ENCODE assay signal across 11 mouse cellular contexts in genomic region chr12:85959822-85960501, GRCm38 (mm10).
A peak's percentile ranks its signal among the peaks of the same experiment; 100 is the strongest.
DNase-seq lines count a peak whose midpoint lies in the region; ATAC-seq and TF ChIP-seq lines count a peak whose summit lies in the region.
"Had no signal": no experiment of that assay in that cellular context is flagged by ENCODE, and none has a peak within 500 bp of the region (broad histone marks: within the 10 kb centered on the region; RNA-seq: fewer than 3 reads in every experiment).

No protein-coding gene starts in this region.

- H3K36me3 ChIP-seq in limb, embryonic 11.5 days (ENCODE audit: control insufficient read depth, insufficient read depth, low read length), result no peaks in the 10 kb centered on the region

- H3K4me3 ChIP-seq in embryonic fibroblast, embryonic 13.5 days (ENCODE audit: insufficient read depth, low read length), result 0 out of 2 replicates have a peak overlapping the region, but pooled peaks have one; percentile 2
- H3K4me3 ChIP-seq in limb, embryonic 11.5 days (ENCODE audit: low read depth, low read length), result no peak overlapping the region
- H3K4me3 ChIP-seq: liver, embryonic 15.5 days had no signal

- peak; percentile 36; the same call in 1 of the 2 replicates for TF ChIP-seq POLR2A in embryonic fibroblast, embryonic 13.5 days (IDR thresholded peaks at IDR 0.05; ENCODE audit: low read depth, low read length)

- H3K9me3 ChIP-seq in limb, embryonic 11.5 days (ENCODE audit: control insufficient read depth, low read length), result no peaks in the 10 kb centered on the region
- H3K9me3 ChIP-seq: liver, embryonic 15.5 days had no signal

- H3K9ac ChIP-seq in limb, embryonic 11.5 days (ENCODE audit: low read length), result no peak overlapping the region
- H3K9ac ChIP-seq: liver, embryonic 15.5 days had no signal

- DNase-seq in embryo, embryonic 10 days (ENCODE audit: low spot score), result peak; percentile 11
- no peak for DNase-seq in embryo, embryonic 9.5 days (ENCODE audit: extremely low spot score)
- DNase-seq in left cerebral cortex, adult 18-20 months (ENCODE audit: low spot score in 2 of 2), result peak; percentile 40 to 43
- DNase-seq in left cerebral cortex, postnatal 4 days, result no peak
- peak; percentile 63 for DNase-seq in limb, embryonic 11.5 days (ENCODE audit: low spot score)
- DNase-seq in liver, result no peak
- no peak for DNase-seq in cerebellum, adult 11-12 months
- DNase-seq: B cell, adult 2 months; cerebellum, postnatal 14 days had no signal

- H3K27ac ChIP-seq in embryonic fibroblast, embryonic 13.5 days (ENCODE audit: insufficient read depth, low read length), result peak overlapping the region; percentile 94
- peak overlapping the region; percentile 85 for H3K27ac ChIP-seq in limb, embryonic 11.5 days (replicated peaks; ENCODE audit: low read depth, low read length)
- H3K27ac ChIP-seq: liver, embryonic 15.5 days had no signal

- H3K4me1 ChIP-seq in embryonic fibroblast, embryonic 13.5 days (ENCODE audit: control insufficient read depth, insufficient read depth, low read length), result peaks cover 27% of the 10 kb centered on the region
- peaks cover 30% of the 10 kb centered on the region for H3K4me1 ChIP-seq in limb, embryonic 11.5 days (ENCODE audit: control insufficient read depth, insufficient read depth, low read length)

- no peaks in the 10 kb centered on the region for H3K27me3 ChIP-seq in limb, embryonic 11.5 days (ENCODE audit: control insufficient read depth, insufficient read depth, low read length)
- H3K27me3 ChIP-seq: liver, embryonic 15.5 days had no signal

- H3K4me2 ChIP-seq in limb, embryonic 11.5 days (ENCODE audit: low read depth, severe bottlenecking), result no peak overlapping the region
- H3K4me2 ChIP-seq: liver, embryonic 15.5 days had no signal

- WGBS in limb, embryonic 11.5 days, result 27% methylated on average over 10 of the region's 10 CpGs

- intact Hi-C loops in left cerebral cortex, postnatal 4 days (cut with DNase I), result loop anchor here (5.0 kb wide), 1 partner anchor 117 kb away; the partner anchor contains the start of gene Tgfb3

- peak; percentile 81 for ATAC-seq in limb, embryonic 11.5 days (ENCODE audit: insufficient number of reproducible peaks, low FRiP score, low TSS enrichment, low read depth)

- TF ChIP-seq CTCF in embryonic fibroblast, embryonic 13.5 days (IDR thresholded peaks at IDR 0.05; ENCODE audit: borderline replicate concordance, insufficient read depth, low read length), result no peak

Comparison
In these comparisons a context has a peak if more than half of its experiments do, and no peak if none do; other contexts are left out.
1. DNase-seq: peak in embryo, embryonic 10 days (single experiment), left cerebral cortex, adult 18-20 months (2 of 2) and limb, embryonic 11.5 days (single experiment); none in embryo, embryonic 9.5 days (single experiment), left cerebral cortex, postnatal 4 days (single experiment), liver (single experiment) and cerebellum, adult 11-12 months (single experiment).